Mouse (Mus musculus) hindlimb bud, embryonic 11.5 days (tissue): ENCODE measurements around the gene Nutf2-ps1.

Source experiments
- DNase-seq: peaks from one replicate; pipeline ENCODE4 v3.0.0-alpha.2; 2012; ENCODE audit warnings: low read depth, low spot score; ENCODE audit errors: extremely low spot score

Nutf2-ps1 gene

DNA sequence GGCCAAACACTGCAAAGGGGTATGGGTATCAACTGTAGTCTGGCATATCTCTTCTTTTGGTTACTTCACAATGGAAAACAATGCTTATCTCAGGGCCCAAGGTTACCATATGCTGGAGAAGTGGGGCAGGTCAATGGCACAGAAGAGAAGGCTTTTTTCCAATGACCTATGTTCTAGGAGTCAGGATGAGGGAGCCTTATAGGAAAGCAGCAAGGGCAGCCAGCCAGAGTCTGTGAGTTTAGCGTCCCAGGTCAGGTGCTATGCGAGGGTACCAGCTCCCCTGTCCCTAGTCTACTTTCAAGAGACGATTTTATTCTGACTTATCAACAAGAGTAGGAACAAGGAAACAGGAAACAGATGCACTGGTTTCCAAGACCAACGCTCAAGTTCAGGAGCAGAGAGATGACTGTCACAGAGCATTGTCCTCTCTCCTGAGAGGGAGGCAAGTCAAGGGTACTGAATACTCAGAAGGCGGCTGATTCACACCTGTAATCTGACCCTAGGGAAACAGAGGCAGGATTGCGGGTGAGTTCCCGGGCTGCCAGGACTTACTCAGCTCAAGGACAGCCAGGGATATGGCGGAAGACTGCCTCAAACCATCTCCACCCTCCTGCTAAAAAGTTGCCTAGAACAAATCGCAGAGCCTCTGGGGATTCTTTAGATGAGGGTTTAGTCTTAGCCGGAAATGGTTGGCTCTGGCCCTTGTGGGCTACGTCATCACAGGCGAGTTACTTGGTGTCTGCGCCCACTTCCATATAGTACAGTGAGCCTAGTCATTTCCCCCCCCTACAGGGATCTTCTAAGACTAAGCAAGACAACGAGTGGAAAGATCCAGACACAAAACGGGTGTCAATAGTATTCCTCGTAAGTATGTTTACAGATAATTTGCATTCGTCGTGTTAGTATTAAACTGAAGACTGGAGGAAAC is 17.1 kb downstream of the Nutf2-ps1 start:
- no peak for DNase-seq

DNA sequence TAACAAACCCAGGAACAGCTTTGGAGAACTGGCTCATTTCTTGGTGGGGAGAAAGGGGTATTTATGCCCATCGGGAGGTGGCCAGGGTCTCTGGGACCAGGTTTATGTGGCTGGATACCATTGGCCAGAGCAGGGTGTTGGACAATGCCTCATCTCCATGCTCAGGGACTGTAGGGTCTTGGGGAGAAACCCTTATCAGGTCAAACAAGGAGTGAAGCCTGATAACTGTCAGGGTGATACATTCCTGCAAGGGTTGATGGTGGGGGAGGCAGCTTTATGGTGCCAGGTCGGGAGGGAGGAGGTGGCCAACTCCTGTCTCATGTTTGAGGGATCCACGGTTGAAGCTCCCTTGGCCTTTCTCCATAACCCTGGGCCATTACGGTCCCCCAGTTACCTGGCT is 17.8 kb downstream of the Nutf2-ps1 start:
- no peak for DNase-seq

DNA sequence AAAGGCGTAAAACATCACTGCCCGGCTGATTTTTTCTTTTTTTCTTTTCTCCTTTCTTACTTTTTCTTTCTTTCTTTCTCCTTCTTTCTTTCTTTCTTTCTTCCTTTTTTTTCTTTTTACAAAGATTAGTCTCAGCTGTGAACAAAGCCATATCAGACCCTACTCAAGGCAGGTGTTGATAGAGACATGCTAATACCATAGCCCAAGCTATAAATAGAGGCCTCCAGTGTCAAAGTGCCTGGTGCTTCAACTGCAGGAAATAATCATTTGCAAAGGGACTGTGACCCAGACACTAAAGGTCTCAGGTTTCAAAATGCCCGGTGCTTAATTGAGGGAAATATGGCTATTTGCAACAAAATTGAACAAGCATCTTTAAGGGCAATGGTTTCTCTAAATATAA is 20.3 kb downstream of the Nutf2-ps1 start:
- no peak for DNase-seq

DNA sequence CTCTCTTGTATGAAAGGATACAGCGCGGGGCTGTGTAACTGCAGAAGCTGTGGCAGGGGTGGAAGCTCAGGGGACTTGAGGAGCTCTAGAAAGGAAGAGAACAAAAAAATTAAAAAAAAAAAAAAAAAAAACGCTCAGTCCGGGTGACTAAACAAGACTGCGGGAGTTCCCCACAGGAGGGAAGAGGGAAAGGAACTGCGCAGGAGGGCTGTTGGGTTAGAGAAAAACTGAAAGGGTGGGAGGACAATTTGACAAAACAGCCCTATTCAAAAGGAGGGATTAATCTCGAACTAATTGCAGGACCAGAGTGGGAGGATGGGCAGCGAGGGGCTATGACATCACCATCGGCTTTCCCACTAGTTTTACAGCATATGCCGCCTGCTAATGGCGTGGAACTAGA is 21.0 kb downstream of the Nutf2-ps1 start:
- no peak for DNase-seq

DNA sequence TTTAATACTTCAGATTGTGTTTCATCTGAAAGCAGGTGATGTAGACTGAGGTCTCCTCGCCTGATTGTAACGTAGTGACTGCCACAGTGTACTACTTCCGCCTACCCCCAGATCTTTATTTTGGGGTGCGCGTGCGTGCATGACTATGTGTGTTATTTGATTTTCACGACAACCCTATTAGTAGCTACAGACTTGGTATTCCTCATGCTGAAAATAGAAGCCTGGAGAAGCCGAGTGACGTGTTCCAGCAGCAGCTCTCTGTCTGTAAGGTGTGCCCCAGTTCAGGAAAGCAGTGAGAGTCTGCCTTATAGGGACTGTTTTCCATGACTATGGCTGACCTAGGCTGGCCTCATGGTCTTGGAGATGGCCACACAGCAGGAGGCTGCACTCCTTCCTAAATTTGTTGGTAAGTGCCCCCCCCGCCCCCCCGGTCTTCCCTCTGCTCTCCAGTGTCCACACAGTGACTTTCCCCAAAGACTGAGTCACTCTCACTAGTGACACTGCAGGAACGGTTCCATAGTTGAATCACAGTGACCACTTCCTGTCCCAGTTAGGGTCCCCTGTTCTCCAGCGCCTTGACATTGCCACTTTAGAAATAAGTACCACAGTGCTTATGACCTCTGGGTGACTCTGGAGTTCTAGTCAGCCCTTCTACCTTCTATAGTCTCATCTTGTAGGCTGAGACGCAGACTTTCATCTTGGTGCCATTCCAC is 23.1 kb downstream of the Nutf2-ps1 start:
- DNase-seq: no peak

DNA sequence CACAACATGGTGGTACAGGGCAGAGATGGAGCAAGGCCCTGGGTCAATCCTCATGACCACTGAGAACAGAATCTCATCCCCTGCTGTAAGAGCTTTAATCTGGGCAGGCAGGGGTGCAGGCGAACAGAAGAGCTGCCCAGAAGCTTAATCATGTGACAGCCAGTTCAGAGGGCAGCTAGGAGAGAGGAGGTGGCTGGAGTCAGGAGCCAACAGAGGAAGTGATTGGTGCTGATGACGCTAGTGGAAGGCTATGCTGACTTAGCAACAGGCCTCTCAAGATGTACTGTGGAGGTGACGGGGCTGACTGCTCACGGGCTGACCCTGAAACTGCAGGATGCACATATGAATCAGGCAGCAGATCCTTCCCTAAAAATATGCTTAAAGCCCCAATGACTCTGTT is 24.7 kb downstream of the Nutf2-ps1 start:
- no peak for DNase-seq

DNA sequence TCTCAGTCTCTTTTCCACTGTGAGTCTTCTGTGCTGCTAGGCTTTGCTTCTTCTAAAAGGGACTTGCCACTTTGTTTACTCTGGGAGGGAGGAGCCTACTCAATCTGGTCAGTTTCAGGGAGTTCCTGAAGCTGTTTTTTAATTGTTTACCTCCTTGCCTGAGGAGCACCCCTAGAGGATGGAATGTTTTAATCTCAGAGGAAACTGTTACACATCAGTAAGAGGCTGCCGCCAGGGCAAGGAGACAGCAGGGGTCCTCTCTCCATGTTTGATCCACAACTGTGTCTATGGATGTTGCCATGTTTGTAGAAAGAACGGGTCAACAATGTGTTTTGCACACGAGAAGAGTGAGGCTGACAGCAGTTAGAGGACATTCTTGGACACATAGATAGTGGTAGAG is 28.4 kb downstream of the Nutf2-ps1 start:
- DNase-seq: no peak

DNA sequence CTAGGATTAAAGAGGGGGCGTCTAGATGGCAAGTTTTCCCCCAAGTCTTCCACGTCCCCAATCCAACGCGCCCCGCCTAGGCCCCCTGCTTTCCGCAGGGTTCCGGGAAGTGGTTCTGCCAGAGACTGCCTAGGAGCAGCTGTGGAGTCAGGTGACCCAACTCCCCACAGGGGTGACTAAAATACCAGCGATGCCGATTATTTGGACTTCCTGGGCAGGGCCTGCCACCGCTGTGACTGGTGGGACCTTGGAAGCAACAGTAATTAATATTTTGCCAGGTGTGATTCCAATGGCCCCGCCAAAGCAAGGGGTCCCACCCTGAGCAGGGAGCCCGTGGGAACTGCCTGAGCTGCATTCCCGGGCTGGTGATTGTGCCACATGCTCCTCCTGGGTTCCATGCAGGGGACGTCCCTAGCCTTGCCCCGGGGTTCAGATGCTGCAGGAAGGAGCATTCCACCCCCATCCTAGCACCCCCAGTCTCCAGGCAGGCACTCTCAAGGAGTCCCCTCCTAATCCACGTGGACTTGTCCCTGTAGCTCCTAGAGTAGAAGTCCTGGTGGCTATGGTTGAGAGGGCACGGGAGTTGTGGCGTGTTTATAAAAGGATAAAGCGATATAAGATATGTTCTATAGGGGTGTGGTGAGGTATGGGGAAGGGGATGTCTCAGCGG is 31.5 kb downstream of the Nutf2-ps1 start:
- no peak for DNase-seq

DNA sequence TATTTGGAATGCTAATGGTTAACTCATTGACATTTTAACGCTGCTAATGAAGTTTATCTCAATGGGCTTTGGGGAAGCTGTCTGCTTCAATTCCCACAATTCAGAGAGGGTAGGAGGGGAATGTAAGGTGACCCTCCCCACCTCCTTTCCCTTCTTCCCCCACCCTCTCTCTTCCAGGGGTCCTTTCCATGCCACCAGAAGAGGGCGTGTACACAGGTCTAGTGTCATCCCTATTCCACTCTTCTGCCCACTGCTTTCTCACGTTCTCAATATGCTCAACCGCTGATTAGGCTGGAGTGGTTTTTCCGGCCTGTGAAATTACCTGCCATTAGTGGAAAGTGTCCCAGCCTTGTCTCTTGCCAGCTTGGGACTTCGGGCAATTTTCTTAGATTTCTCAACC is 32.0 kb downstream of the Nutf2-ps1 start:
- no peak for DNase-seq

DNA sequence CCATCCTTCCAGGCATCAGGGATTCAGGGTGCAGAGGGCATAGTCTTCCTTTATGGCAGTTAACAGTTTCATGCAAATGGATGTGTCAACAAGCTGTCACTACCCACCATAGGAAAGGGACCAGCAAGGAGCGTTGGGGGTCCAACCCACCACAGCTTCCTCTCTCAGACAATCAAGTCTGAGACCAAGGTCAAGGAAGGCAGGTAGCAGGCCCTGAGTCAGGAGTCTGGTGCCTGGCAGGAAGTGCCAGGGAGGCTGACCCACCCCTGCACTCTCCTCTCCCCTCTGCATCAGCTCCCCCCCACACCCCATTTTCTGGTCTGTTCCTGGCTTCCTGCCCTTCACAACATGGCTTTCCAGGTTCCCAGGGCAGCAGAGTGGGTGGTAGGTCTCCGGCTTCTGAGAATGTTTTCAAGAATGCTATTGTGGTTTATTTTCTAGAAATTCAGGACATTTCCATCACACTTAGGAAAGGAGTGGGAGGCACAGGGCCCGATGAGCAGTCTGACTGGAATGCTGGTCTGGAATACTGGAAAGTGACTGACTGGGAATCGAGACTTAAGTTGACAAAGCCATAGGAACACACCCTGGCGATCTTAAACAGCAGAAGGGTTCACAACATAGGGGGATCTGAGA is 33.8 kb downstream of the Nutf2-ps1 start:
- DNase-seq: no peak

DNA sequence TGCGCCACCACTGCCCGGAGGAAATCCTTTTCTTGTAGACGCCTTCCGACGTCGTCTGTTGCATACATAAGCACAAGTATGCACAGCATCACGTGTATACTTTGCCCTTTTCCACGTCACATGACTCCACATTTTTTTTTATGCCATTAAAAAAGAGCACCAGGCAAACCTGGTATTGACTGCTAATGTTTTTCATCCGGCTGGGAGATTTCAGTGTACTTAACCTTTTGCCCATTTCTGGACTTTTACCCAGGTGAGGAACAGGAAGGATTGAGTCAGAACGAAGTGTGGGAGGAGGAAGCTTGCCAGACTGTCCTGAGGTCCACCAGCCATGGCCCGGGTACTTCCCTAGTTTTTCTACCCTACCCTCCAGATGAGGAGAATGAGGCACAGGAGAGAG is 34.5 kb downstream of the Nutf2-ps1 start:
- no peak for DNase-seq

DNA sequence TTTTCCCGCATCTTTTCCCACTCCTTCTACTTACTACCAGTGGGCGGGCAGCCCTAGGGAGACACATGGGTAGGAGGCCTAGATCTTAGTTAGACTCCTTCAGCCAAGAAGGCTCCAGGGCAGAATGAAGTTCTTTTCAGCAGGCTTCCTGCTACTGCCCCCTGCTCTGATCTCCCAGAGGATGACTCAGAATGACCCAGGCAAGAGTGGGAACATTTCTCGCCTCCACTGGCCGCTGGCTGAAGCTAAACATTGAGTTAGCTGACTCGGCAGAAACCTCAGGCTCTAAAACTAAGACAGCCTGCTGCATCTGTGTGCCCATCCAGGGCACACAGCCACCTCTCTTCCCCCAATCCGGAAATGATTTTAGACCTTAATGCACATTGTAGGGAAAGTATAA is 36.1 kb downstream of the Nutf2-ps1 start:
- no peak for DNase-seq

DNA sequence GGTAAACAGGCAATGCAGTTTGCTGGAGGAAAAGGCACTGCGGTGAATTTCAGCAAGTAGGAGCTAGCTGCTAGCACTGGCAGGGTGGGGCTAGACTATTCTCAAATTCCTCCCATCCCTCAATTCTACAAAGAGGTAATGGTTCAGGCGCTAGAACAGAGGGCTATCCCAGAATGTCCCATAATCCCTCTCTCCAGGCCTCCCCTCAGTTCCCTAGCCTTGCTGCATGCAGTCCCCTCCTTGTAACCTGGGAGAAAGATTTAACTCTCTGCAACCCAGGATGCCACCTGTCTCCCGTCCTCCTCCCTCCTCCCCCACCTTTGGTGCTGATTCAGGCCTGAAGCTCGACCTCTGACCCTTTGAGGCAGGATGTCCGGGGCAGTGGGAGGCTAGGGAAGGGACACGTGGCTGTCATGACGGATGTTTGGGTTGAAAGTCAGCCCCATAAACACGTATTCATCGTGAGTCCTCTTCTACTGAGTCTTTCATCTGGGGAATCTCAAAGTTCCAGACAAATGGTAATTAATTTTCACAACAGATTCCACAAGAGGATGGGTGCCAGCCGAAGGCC is 36.6 kb downstream of the Nutf2-ps1 start:
- DNase-seq: no peak

DNA sequence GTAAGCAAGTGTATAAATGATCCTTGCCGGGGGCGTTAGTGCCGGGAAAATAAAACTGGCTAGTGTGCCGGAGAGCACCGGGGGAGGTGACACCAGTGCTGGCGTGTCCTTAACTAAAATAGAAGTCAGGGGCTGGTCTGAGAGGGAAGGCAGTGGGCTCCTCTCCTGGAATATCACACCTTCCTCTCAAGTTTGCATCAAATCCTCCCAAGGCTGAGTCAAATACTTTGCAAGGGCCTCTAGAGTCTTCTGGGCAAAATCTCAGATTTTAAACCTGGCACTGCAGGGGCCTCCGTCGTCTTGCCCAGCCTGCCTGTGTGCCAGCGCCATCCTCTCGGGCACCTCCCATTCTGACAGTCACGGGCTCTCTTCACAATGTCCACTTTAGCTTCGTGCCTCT is 37.9 kb downstream of the Nutf2-ps1 start:
- DNase-seq: no peak

DNA sequence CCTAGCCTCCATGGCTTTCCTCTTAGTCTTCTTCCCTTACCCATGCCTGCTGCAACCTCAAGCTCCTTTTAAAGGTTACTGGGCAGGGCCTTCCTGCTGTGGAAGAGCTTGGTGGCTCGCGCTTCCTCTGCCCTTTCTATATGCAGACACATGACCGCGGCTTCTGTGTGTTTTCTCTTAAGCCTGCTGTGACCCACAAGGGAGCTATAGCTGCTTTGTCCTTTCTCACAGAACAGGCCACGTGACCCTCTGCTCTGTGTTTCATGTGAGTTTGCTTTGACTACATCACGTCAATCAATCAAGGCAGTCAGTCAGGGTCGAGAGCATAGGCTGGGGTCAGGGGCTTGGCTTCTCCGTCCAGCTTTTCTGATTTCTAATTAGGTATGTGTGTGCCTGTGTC is 41.3 kb downstream of the Nutf2-ps1 start:
- no peak for DNase-seq

DNA sequence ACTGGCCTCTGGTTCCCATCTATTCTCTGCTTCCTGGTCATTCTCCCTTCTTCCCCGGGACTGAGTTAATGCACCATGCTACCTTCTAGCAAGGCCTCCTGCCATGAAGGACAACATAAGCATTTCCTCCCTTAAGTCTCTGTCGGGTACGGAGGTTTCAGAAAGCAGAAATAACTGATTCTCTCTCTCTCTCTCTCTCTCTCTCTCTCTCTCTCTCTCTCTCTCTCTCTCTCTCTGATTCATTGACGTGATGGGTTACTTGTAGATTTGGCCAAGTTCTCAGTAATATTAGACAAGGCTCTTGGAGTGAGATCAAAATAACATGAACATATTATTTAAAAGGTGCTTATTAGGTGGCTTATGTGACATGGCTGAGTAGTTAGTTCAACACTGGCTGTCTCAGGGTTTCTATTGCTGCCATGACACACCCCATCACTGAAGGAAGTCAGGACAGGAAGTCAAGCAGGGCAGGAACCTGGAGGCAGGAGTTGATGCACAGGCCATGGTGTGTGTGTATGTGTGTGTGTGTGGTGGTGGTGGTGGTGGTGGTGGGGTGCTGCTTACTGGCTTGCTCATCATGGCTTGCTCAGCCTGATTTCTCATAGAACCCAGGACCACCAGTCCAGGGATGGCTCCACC is 43.8 kb downstream of the Nutf2-ps1 start:
- no peak for DNase-seq

DNA sequence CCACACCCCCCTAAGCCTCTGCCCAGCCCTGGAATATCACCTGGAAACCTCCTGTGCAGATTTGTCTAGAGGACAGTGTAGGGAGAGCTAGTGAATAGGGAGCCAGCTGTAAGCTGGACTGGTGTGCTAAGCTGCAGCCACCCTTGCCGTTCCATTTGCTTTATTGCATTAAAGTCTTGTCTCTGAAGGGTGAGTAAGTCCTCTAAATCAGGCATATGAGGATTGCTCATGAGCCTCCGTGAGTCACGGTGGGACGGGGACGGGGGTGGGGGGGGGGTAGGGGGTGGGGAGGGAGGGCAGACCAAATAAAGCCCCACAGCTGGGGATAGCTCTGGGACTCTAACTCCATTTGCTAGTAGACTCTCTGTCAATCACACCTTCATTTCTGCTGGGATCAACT is 45.3 kb downstream of the Nutf2-ps1 start:
- no peak for DNase-seq

DNA sequence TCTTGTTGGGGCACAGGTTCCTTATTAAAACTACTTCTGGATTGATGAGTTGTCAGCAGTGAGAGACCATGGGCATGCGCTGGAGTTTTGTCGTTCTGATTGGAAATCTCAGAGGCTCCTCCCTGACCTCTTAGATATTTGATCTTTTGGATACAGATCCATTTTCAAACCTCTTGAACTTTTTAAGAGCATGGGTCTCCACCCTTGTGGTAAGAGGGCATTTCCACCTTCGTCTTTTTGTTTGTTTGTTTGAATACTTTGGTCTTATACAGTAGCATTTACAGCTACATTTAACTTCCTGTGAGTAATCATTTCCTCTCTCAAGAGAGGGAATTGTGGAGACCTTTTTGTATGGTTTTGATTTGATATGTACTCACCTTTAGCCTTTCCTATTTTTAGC is 49.6 kb downstream of the Nutf2-ps1 start:
- DNase-seq: no peak

DNA sequence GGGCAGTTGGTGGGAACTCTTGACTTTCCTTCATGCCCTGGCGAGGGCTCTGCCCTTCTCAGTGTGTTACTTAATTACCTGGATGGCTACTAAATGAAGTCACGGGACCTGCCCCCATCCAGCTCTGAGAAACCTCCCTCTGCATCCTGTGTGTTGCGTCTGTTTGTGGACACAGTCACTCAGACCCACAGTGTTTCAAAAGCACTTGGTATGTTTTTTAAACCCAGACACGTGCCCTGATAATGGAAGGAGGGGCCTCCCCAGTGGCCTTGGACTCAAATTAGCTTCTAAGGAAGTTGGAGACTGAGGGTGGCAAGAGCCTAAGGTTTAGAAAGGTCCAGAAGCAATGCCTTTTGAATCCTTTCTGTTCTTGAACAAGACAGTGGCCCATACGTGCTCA is 50.1 kb downstream of the Nutf2-ps1 start:
- no peak for DNase-seq
